Mouse (Mus musculus) cerebellum, postnatal 4 days (tissue): Measurements from ENCODE around the gene Sparc.
A peak's percentile ranks its signal among the peaks of the same experiment; 100 is the strongest.
"Not testable (repeated sequence)": the region's sequence is repeated elsewhere in the genome, so short reads cannot be mapped to it uniquely, and the experiment has no call there.

Experiments
- DNase-seq, 2 experiments: peaks; one replicate each; pipeline ENCODE4 v3.0.0; 2022; ENCODE audit warnings: low spot score in 2 of 2, mixed read lengths in 1 of 2

Gene Sparc

GRCm38 (mm10) chr11:55436089-55436488 is 13.1 kb upstream of the Sparc start:
- DNase-seq = no peak

- no peak for DNase-seq
Observed at GRCm38 (mm10) chr11:55432981-55433380, 10.0 kb upstream of the Sparc start.

GRCm38 (mm10) chr11:55429973-55430372 is 7.0 kb upstream of the Sparc start:
- DNase-seq = no peak

- DNase-seq = peak; percentile 43 to 88
Observed at GRCm38 (mm10) chr11:55428186-55429012, 5.4 kb upstream of the Sparc start.

- no peak for DNase-seq
Observed at GRCm38 (mm10) chr11:55424746-55425360, 1.9 kb upstream of the Sparc start.

- DNase-seq = peak in 1 of 2 experiments; percentile 49
Observed at GRCm38 (mm10) chr11:55423756-55424155, 773 bp upstream of the Sparc start.

- DNase-seq = peak in 1 of 2 experiments; percentile 13
Observed at GRCm38 (mm10) chr11:55419678-55420307, 3.2 kb downstream of the Sparc start.

GRCm38 (mm10) chr11:55419296-55419677 is 3.7 kb downstream of the Sparc start:
- DNase-seq = peak in 1 of 2 experiments; percentile 38

GRCm38 (mm10) chr11:55418704-55419061 is 4.3 kb downstream of the Sparc start:
- no peak for DNase-seq

GRCm38 (mm10) chr11:55417898-55418703 is 4.9 kb downstream of the Sparc start:
- peak in 1 of 2 experiments; percentile 17 for DNase-seq

- DNase-seq = no peak
Observed at GRCm38 (mm10) chr11:55416609-55417265, 6.2 kb downstream of the Sparc start.

- DNase-seq = not testable (repeated sequence)
Observed at GRCm38 (mm10) chr11:55415731-55416130, 7.3 kb downstream of the Sparc start.

- DNase-seq = no peak
Observed at GRCm38 (mm10) chr11:55415036-55415704, 7.8 kb downstream of the Sparc start.

GRCm38 (mm10) chr11:55414314-55414713 is 8.7 kb downstream of the Sparc start:
- no peak for DNase-seq

- DNase-seq = no peak
Observed at GRCm38 (mm10) chr11:55413416-55413796, 9.6 kb downstream of the Sparc start.

- no peak for DNase-seq
Observed at GRCm38 (mm10) chr11:55412680-55413415, 10.1 kb downstream of the Sparc start.

- no peak for DNase-seq
Observed at GRCm38 (mm10) chr11:55412034-55412433, 10.9 kb downstream of the Sparc start.

- no peak for DNase-seq
Observed at GRCm38 (mm10) chr11:55410502-55410901, 12.5 kb downstream of the Sparc start.

GRCm38 (mm10) chr11:55410005-55410404 is 13.0 kb downstream of the Sparc start:
- no peak for DNase-seq

GRCm38 (mm10) chr11:55407133-55407532 is 15.8 kb downstream of the Sparc start:
- DNase-seq = no peak
